Mouse (Mus musculus): ENCODE results near the gene Pam. TPM values are rescaled to one million over a fixed set of nuclear protein-coding genes. Genes with fewer than 3 reads are reported as not detected.

Gene Pam
- polyA plus RNA-seq, 1 experiment from 2014 or later, result 8.9 TPM

DNA sequence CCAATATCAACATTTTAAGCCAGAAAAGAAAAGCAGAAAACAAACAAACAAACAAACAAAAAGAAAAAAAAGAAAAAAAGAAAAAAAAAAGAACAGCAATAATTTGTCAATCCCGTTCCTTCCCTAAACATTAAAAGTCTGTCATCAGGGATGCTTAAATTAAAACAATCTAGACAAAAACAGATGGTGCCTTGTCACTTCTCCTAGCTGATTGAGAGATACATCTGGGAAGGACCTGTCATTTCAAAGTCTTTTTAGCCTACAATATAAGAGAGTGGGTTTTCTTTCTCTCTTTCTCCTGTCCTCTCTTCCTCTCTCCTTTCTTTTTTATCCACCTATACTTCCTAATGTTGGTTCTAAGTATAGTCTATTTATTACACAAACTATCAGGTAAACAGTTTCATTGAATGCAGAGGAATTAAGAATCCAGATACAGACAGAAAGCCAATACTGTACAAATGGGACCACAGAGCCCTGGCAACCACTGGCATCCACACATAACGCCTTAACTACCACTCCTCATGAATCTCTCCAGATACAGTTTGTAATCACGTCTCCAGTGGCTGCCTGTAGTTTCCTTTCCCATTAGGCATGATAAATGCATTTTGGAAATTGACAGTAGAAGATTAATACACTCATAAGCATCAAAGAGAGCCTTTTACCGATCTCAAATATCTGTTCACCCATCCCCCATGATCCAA lies 151.4 kb downstream of the Pam start:
- Histone ChIP-seq H3K27ac (ENCODE audit: low read length) (no peak overlapping the region), H3K9me3 (replicated peaks; ENCODE audit: control insufficient read depth, low read length) (no peaks in the 10 kb centered on the region), H3K4me1 (ENCODE audit: control insufficient read depth, low read depth, low read length) (no peaks in the 10 kb centered on the region), H3K9ac (ENCODE audit: low read depth, low read length) (no peak overlapping the region), H3K36me3 (ENCODE audit: control insufficient read depth, insufficient read depth) (no peaks in the 10 kb centered on the region), H3K4me2 (ENCODE audit: low read depth, low read length) (no peak overlapping the region), H3K4me3 (ENCODE audit: low read depth, low read length) (no peak overlapping the region), H3K27me3 (ENCODE audit: control insufficient read depth, insufficient read depth, low read depth, low read length) (no peaks in the 10 kb centered on the region)
- 57% methylated on average over 4 of the region's 4 CpGs for WGBS (ENCODE audit: insufficient replicate concordance)
- ATAC-seq (ENCODE audit: low read depth), result no peak

GRCm38 (mm10) chr1:97943402-97943801 lies 152.0 kb downstream of the Pam start:
- H3K9ac ChIP-seq (ENCODE audit: low read depth, low read length), result no peak overlapping the region
- WGBS (ENCODE audit: insufficient replicate concordance), result 56% methylated on average over 4 of the region's 4 CpGs
- no peaks in the 10 kb centered on the region for H3K4me1 ChIP-seq (ENCODE audit: control insufficient read depth, low read depth, low read length)
- H3K27me3 ChIP-seq (ENCODE audit: control insufficient read depth, insufficient read depth, low read depth, low read length), result no peaks in the 10 kb centered on the region
- no peaks in the 10 kb centered on the region for H3K36me3 ChIP-seq (ENCODE audit: control insufficient read depth, insufficient read depth)
- no peak overlapping the region for H3K4me3 ChIP-seq (ENCODE audit: low read depth, low read length)
- H3K4me2 ChIP-seq (ENCODE audit: low read depth, low read length), result no peak overlapping the region
- H3K27ac ChIP-seq (ENCODE audit: low read length), result no peak overlapping the region
- no peaks in the 10 kb centered on the region for H3K9me3 ChIP-seq (replicated peaks; ENCODE audit: control insufficient read depth, low read length)
- no peak for ATAC-seq (ENCODE audit: low read depth)

GRCm38 (mm10) chr1:97942966-97943365 lies 152.5 kb downstream of the Pam start:
- Histone ChIP-seq H3K27ac (ENCODE audit: low read length) (no peak overlapping the region), H3K9ac (ENCODE audit: low read depth, low read length) (no peak overlapping the region), H3K27me3 (ENCODE audit: control insufficient read depth, insufficient read depth, low read depth, low read length) (no peaks in the 10 kb centered on the region), H3K36me3 (ENCODE audit: control insufficient read depth, insufficient read depth) (no peaks in the 10 kb centered on the region), H3K4me2 (ENCODE audit: low read depth, low read length) (no peak overlapping the region), H3K4me3 (ENCODE audit: low read depth, low read length) (no peak overlapping the region), H3K4me1 (ENCODE audit: control insufficient read depth, low read depth, low read length) (no peaks in the 10 kb centered on the region), H3K9me3 (replicated peaks; ENCODE audit: control insufficient read depth, low read length) (no peaks in the 10 kb centered on the region)
- 44% methylated on average over 2 of the region's 2 CpGs for WGBS (ENCODE audit: insufficient replicate concordance)
- ATAC-seq (ENCODE audit: low read depth), result no peak

- no peak for ATAC-seq (ENCODE audit: low read depth)
- 81% methylated on average over 3 of the region's 3 CpGs for WGBS (ENCODE audit: insufficient replicate concordance)
These were observed 156.9 kb downstream of the Pam start for GRCm38 (mm10) chr1:97938586-97938985.

DNA sequence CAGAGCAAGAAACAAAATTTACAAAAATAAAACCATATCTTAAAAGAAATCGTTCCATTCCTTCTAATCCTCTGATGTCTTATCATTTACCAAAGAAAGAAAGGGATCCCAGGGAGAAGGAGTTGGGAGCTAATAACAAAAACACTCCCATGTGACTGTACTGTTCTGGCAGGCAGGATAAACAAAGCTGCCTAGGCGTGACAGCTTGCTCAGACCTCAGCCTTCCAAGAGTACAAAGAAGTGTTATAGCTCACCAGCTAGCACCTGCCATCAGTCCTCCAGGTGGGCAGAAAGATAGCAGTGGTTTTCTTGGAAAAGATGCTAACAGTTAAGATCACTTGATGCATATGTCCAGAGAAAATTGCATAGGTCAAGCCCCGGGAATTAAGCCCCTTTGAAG lies 157.4 kb downstream of the Pam start:
- no peak for ATAC-seq (ENCODE audit: low read depth)
- no peak overlapping the region for H3K27ac ChIP-seq (ENCODE audit: low read length)
- H3K4me1 ChIP-seq (ENCODE audit: control insufficient read depth, low read depth, low read length), result no peaks in the 10 kb centered on the region
- no peaks in the 10 kb centered on the region for H3K27me3 ChIP-seq (ENCODE audit: control insufficient read depth, insufficient read depth, low read depth, low read length)
- no peak overlapping the region for H3K4me2 ChIP-seq (ENCODE audit: low read depth, low read length)
- H3K9me3 ChIP-seq (replicated peaks; ENCODE audit: control insufficient read depth, low read length), result no peaks in the 10 kb centered on the region
- H3K36me3 ChIP-seq (ENCODE audit: control insufficient read depth, insufficient read depth), result no peaks in the 10 kb centered on the region
- no peak overlapping the region for H3K4me3 ChIP-seq (ENCODE audit: low read depth, low read length)
- WGBS (ENCODE audit: insufficient replicate concordance), result 45% methylated on average over 3 of the region's 3 CpGs
- H3K9ac ChIP-seq (ENCODE audit: low read depth, low read length), result no peak overlapping the region

More at GRCm38 (mm10) chr1:97938586-97938985, 156.9 kb downstream of the Pam start:
- Histone ChIP-seq H3K36me3 (ENCODE audit: control insufficient read depth, insufficient read depth) (no peaks in the 10 kb centered on the region), H3K9ac (ENCODE audit: low read depth, low read length) (no peak overlapping the region), H3K27me3 (ENCODE audit: control insufficient read depth, insufficient read depth, low read depth, low read length) (no peaks in the 10 kb centered on the region), H3K4me3 (ENCODE audit: low read depth, low read length) (no peak overlapping the region), H3K9me3 (replicated peaks; ENCODE audit: control insufficient read depth, low read length) (no peaks in the 10 kb centered on the region), H3K4me1 (ENCODE audit: control insufficient read depth, low read depth, low read length) (no peaks in the 10 kb centered on the region), H3K27ac (ENCODE audit: low read length) (no peak overlapping the region), H3K4me2 (ENCODE audit: low read depth, low read length) (no peak overlapping the region)

- Histone ChIP-seq H3K27me3 (ENCODE audit: control insufficient read depth, insufficient read depth, low read depth, low read length) (no peaks in the 10 kb centered on the region), H3K4me1 (ENCODE audit: control insufficient read depth, low read depth, low read length) (no peaks in the 10 kb centered on the region), H3K9ac (ENCODE audit: low read depth, low read length) (no peak overlapping the region), H3K9me3 (replicated peaks; ENCODE audit: control insufficient read depth, low read length) (no peaks in the 10 kb centered on the region), H3K36me3 (ENCODE audit: control insufficient read depth, insufficient read depth) (no peaks in the 10 kb centered on the region), H3K27ac (ENCODE audit: low read length) (no peak overlapping the region), H3K4me2 (ENCODE audit: low read depth, low read length) (no peak overlapping the region), H3K4me3 (ENCODE audit: low read depth, low read length) (no peak overlapping the region)
- no peak for ATAC-seq (ENCODE audit: low read depth)
These were observed 160.5 kb downstream of the Pam start for GRCm38 (mm10) chr1:97934940-97935339.

GRCm38 (mm10) chr1:97931220-97931619 lies 164.2 kb downstream of the Pam start:
- 64% methylated on average over 4 of the region's 4 CpGs for WGBS (ENCODE audit: insufficient replicate concordance)
- Histone ChIP-seq H3K9ac (ENCODE audit: low read depth, low read length) (no peak overlapping the region), H3K27ac (ENCODE audit: low read length) (no peak overlapping the region), H3K27me3 (ENCODE audit: control insufficient read depth, insufficient read depth, low read depth, low read length) (no peaks in the 10 kb centered on the region), H3K4me2 (ENCODE audit: low read depth, low read length) (no peak overlapping the region), H3K36me3 (ENCODE audit: control insufficient read depth, insufficient read depth) (no peaks in the 10 kb centered on the region), H3K9me3 (replicated peaks; ENCODE audit: control insufficient read depth, low read length) (no peaks in the 10 kb centered on the region), H3K4me1 (ENCODE audit: control insufficient read depth, low read depth, low read length) (no peaks in the 10 kb centered on the region), H3K4me3 (ENCODE audit: low read depth, low read length) (no peak overlapping the region)
- ATAC-seq (ENCODE audit: low read depth), result no peak

DNA sequence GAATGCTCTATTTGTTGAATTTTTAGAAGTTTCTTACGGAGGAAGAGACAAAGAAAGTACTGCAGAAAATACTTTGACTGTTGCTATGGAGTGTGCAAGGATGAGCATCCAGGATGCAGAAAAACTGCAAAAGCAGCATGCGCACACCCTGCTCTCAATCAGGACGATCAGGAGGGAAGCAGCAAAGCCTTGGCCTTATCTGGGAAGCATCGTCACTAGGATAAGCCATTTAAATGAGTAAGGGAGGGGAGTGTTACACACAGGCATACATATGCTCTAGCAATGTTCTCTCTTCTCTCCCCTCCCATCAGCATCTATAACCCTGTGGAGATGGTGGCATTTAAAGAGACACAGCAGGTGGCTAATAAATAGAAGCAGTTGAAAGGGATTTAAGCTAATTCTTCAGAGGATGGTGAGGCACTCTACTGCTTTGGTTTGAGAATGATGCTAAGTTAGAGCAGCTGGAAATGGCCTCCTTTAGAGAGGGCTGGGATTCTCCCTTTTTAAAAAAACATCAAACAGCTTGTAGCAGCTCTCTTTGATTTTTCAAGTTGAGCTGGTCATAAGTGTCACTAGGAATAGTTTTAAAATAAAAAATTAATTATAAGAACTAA lies 165.9 kb downstream of the Pam start:
- H3K36me3 ChIP-seq (ENCODE audit: control insufficient read depth, insufficient read depth), result no peaks in the 10 kb centered on the region
- no peak overlapping the region for H3K9ac ChIP-seq (ENCODE audit: low read depth, low read length)
- no peak overlapping the region for H3K27ac ChIP-seq (ENCODE audit: low read length)
- no peaks in the 10 kb centered on the region for H3K27me3 ChIP-seq (ENCODE audit: control insufficient read depth, insufficient read depth, low read depth, low read length)
- H3K9me3 ChIP-seq (replicated peaks; ENCODE audit: control insufficient read depth, low read length), result no peaks in the 10 kb centered on the region
- ATAC-seq (ENCODE audit: low read depth), result no peak
- H3K4me2 ChIP-seq (ENCODE audit: low read depth, low read length), result no peak overlapping the region
- 55% methylated on average over 4 of the region's 4 CpGs for WGBS (ENCODE audit: insufficient replicate concordance)
- no peaks in the 10 kb centered on the region for H3K4me1 ChIP-seq (ENCODE audit: control insufficient read depth, low read depth, low read length)
- no peak overlapping the region for H3K4me3 ChIP-seq (ENCODE audit: low read depth, low read length)

GRCm38 (mm10) chr1:97926789-97927188 lies 168.7 kb downstream of the Pam start:
- ATAC-seq (ENCODE audit: low read depth), result no peak
- no peak overlapping the region for H3K4me2 ChIP-seq (ENCODE audit: low read depth, low read length)
- no peaks in the 10 kb centered on the region for H3K9me3 ChIP-seq (replicated peaks; ENCODE audit: control insufficient read depth, low read length)
- H3K4me1 ChIP-seq (ENCODE audit: control insufficient read depth, low read depth, low read length), result no peaks in the 10 kb centered on the region
- WGBS (ENCODE audit: insufficient replicate concordance), result 66% methylated on average over 7 of the region's 7 CpGs
- H3K36me3 ChIP-seq (ENCODE audit: control insufficient read depth, insufficient read depth), result no peaks in the 10 kb centered on the region
- H3K27me3 ChIP-seq (ENCODE audit: control insufficient read depth, insufficient read depth, low read depth, low read length), result no peaks in the 10 kb centered on the region
- no peak overlapping the region for H3K4me3 ChIP-seq (ENCODE audit: low read depth, low read length)
- H3K27ac ChIP-seq (ENCODE audit: low read length), result no peak overlapping the region
- H3K9ac ChIP-seq (ENCODE audit: low read depth, low read length), result no peak overlapping the region

Data from liver, embryonic 16.5 days (tissue).